27 mouse cellular contexts compared by ENCODE assay signal in genomic region chr15:30384386-30384785, GRCm38 (mm10).
DNase-seq lines count a peak whose midpoint lies in the region; ATAC-seq and TF ChIP-seq lines count a peak whose summit lies in the region.
"Had no signal": no experiment of that assay in that cellular context is flagged by ENCODE, and none has a peak within 500 bp of the region (broad histone marks: within the 10 kb centered on the region; RNA-seq: fewer than 3 reads in every experiment).

No protein-coding gene starts in this region.

- no peaks in the 10 kb centered on the region for H3K9me3 ChIP-seq in embryonic facial prominence, embryonic 14.5 days (ENCODE audit: control insufficient read depth, low read length)
- H3K9me3 ChIP-seq in embryonic facial prominence, embryonic 10.5 days = no peaks in the 10 kb centered on the region
- H3K9me3 ChIP-seq in lung, embryonic 14.5 days (ENCODE audit: low read depth, low read length) = no peaks in the 10 kb centered on the region
- no peaks in the 10 kb centered on the region for H3K9me3 ChIP-seq in lung, embryonic 16.5 days (ENCODE audit: control insufficient read depth, low read length)
- H3K9me3 ChIP-seq: embryonic facial prominence, embryonic 12.5 days; embryonic facial prominence, embryonic 15.5 days; forebrain, embryonic 13.5 days; forebrain, embryonic 15.5 days; G1E had no signal

- H3K4me1 ChIP-seq in embryonic facial prominence, embryonic 14.5 days (ENCODE audit: control insufficient read depth, insufficient read depth, low read length) = peaks cover 5% of the 10 kb centered on the region; the same call in 1 of the 2 replicates
- H3K4me1 ChIP-seq in embryonic facial prominence, embryonic 10.5 days = peaks cover 18% of the 10 kb centered on the region
- no peaks in the 10 kb centered on the region for H3K4me1 ChIP-seq in lung, embryonic 14.5 days (ENCODE audit: insufficient read depth)
- H3K4me1 ChIP-seq in lung, adult 2 months (ENCODE audit: control insufficient read depth, insufficient read depth, low read length) = peaks cover 7% of the 10 kb centered on the region
- peaks cover 19% of the 10 kb centered on the region for H3K4me1 ChIP-seq in lung, embryonic 16.5 days (replicated peaks; ENCODE audit: control insufficient read depth, insufficient read depth, low read length)
- H3K4me1 ChIP-seq: embryonic facial prominence, embryonic 12.5 days; embryonic facial prominence, embryonic 15.5 days had no signal

- TF ChIP-seq POLR2A in lung, adult 2 months (IDR thresholded peaks at IDR 0.05; ENCODE audit: borderline replicate concordance, extremely low read depth, low read depth, low read length) = no peak

- no peaks in the 10 kb centered on the region for H3K36me3 ChIP-seq in embryonic facial prominence, embryonic 14.5 days (ENCODE audit: control insufficient read depth, insufficient read depth, low read length)
- H3K36me3 ChIP-seq in embryonic facial prominence, embryonic 10.5 days (replicated peaks) = no peaks in the 10 kb centered on the region
- no peaks in the 10 kb centered on the region for H3K36me3 ChIP-seq in lung, embryonic 14.5 days (ENCODE audit: insufficient read depth)
- no peaks in the 10 kb centered on the region for H3K36me3 ChIP-seq in lung, embryonic 16.5 days (ENCODE audit: control insufficient read depth, insufficient read depth, low read length)
- H3K36me3 ChIP-seq: embryonic facial prominence, embryonic 12.5 days; embryonic facial prominence, embryonic 15.5 days; forebrain, embryonic 15.5 days; G1E had no signal

- H3K27ac ChIP-seq in embryonic facial prominence, embryonic 14.5 days (replicated peaks; ENCODE audit: low read depth, low read length) = no peak overlapping the region
- no peak overlapping the region for H3K27ac ChIP-seq in embryonic facial prominence, embryonic 10.5 days (replicated peaks)
- peak overlapping the region; percentile 75; the same call in 1 of the 2 replicates for H3K27ac ChIP-seq in lung, embryonic 14.5 days (ENCODE audit: low read depth)
- H3K27ac ChIP-seq in lung, embryonic 16.5 days (ENCODE audit: low read length) = peak overlapping the region; percentile 88
- H3K27ac ChIP-seq: embryonic facial prominence, embryonic 12.5 days; embryonic facial prominence, embryonic 15.5 days; forebrain, embryonic 13.5 days; forebrain, embryonic 15.5 days had no signal

- H3K4me2 ChIP-seq in embryonic facial prominence, embryonic 14.5 days (ENCODE audit: low read depth, low read length) = no peak overlapping the region
- no peak overlapping the region for H3K4me2 ChIP-seq in lung, embryonic 14.5 days
- no peak overlapping the region for H3K4me2 ChIP-seq in lung, embryonic 16.5 days (ENCODE audit: low read depth, low read length)
- H3K4me2 ChIP-seq: embryonic facial prominence, embryonic 12.5 days; embryonic facial prominence, embryonic 15.5 days; forebrain, embryonic 13.5 days; forebrain, embryonic 15.5 days had no signal

- H3K27me3 ChIP-seq in embryonic facial prominence, embryonic 14.5 days (replicated peaks; ENCODE audit: control insufficient read depth, insufficient read depth, low read length) = no peaks in the 10 kb centered on the region
- H3K27me3 ChIP-seq in embryonic facial prominence, embryonic 10.5 days (replicated peaks; ENCODE audit: low read depth, poor library complexity, severe bottlenecking) = no peaks in the 10 kb centered on the region
- H3K27me3 ChIP-seq in lung, embryonic 14.5 days (ENCODE audit: insufficient read depth, low read length) = no peaks in the 10 kb centered on the region
- no peaks in the 10 kb centered on the region for H3K27me3 ChIP-seq in lung, embryonic 16.5 days (ENCODE audit: control insufficient read depth, insufficient read depth, low read depth, low read length)
- H3K27me3 ChIP-seq: CH12.LX; embryonic facial prominence, embryonic 12.5 days; embryonic facial prominence, embryonic 15.5 days; forebrain, embryonic 13.5 days; forebrain, embryonic 15.5 days; Patski had no signal

- H3K4me3 ChIP-seq in embryonic facial prominence, embryonic 14.5 days (ENCODE audit: low read depth, low read length) = no peak overlapping the region
- no peak overlapping the region for H3K4me3 ChIP-seq in embryonic facial prominence, embryonic 10.5 days
- H3K4me3 ChIP-seq in lung, embryonic 14.5 days (ENCODE audit: low read depth, low read length) = no peak overlapping the region
- no peak overlapping the region for H3K4me3 ChIP-seq in lung, adult 2 months (replicated peaks; ENCODE audit: extremely low read depth, low read depth, low read length)
- no peak overlapping the region for H3K4me3 ChIP-seq in lung, embryonic 16.5 days (ENCODE audit: low read length)
- H3K4me3 ChIP-seq: embryonic facial prominence, embryonic 12.5 days; embryonic facial prominence, embryonic 15.5 days; erythroblast, embryonic 14.5 days; forebrain, embryonic 13.5 days; forebrain, embryonic 15.5 days had no signal

- H3K9ac ChIP-seq in embryonic facial prominence, embryonic 14.5 days (ENCODE audit: low read depth, low read length) = no peak overlapping the region
- no peak overlapping the region for H3K9ac ChIP-seq in lung, embryonic 14.5 days
- no peak overlapping the region for H3K9ac ChIP-seq in lung, embryonic 16.5 days (ENCODE audit: low read length)
- H3K9ac ChIP-seq: embryonic facial prominence, embryonic 12.5 days; embryonic facial prominence, embryonic 15.5 days; forebrain, embryonic 13.5 days; forebrain, embryonic 15.5 days; forebrain, postnatal 0 days had no signal

- DNase-seq in embryonic facial prominence, embryonic 14.5 days (ENCODE audit: low spot score) = peak; percentile 42
- DNase-seq in embryonic facial prominence, embryonic 10.5 days (ENCODE audit: low spot score) = no peak
- DNase-seq in lung, embryonic 14.5 days = no peak
- no peak for DNase-seq in lung, adult 2 months
- DNase-seq in lung, postnatal 36 days = no peak
- no peak for DNase-seq in adrenal gland, postnatal 10 days
- DNase-seq: adrenal gland, adult 8-10 months; adrenal gland, postnatal 25 days; B cell, adult 2 months; cerebellum, adult 11 months; cerebellum, adult 18-20 months; cerebellum, adult 8-10 months; cerebellum, adult 9-11 months; cerebellum, postnatal 36 days; embryo, embryonic 11 days; forebrain, postnatal 0 days had no signal

- no peak for TF ChIP-seq CTCF in lung, embryonic 14.5 days (IDR thresholded peaks at IDR 0.05; ENCODE audit: low read depth)
- TF ChIP-seq CTCF in lung, adult 2 months (IDR thresholded peaks at IDR 0.05; ENCODE audit: insufficient read depth, low read length) = no peak

- ATAC-seq in embryonic facial prominence, embryonic 14.5 days (ENCODE audit: low read depth) = no peak
- no peak for ATAC-seq in lung, embryonic 14.5 days (ENCODE audit: insufficient read depth)
- no peak for ATAC-seq in lung, embryonic 16.5 days (ENCODE audit: low read depth)
- ATAC-seq: activated CD4-positive, CD25-positive, alpha-beta regulatory T cell, adult 4 months; CD4-positive, CD25-positive, alpha-beta regulatory T cell, adult 4 months; forebrain, embryonic 13.5 days; forebrain, embryonic 15.5 days; forebrain, postnatal 0 days; Patski had no signal

- WGBS in embryonic facial prominence, embryonic 14.5 days = 63% methylated on average over 5 of the region's 5 CpGs
- WGBS in embryonic facial prominence, embryonic 10.5 days = 75% methylated on average over 5 of the region's 5 CpGs
- WGBS in lung, embryonic 14.5 days = 66% methylated on average over 5 of the region's 5 CpGs
- WGBS in lung, adult 2 months = 76% methylated on average over 5 of the region's 5 CpGs
- WGBS in lung, embryonic 16.5 days = 54% methylated on average over 5 of the region's 5 CpGs

Comparison
In these comparisons a context has a peak if more than half of its experiments do, and no peak if none do; other contexts are left out.
1. H3K27ac ChIP-seq: peak in lung, embryonic 14.5 days (single experiment) and lung, embryonic 16.5 days (single experiment); none in embryonic facial prominence, embryonic 14.5 days (single experiment) and embryonic facial prominence, embryonic 10.5 days (single experiment).